Mouse (Mus musculus): ENCODE data around the gene Ttc7. TPM values are rescaled to one million over a fixed set of nuclear protein-coding genes. Genes with fewer than 3 reads are reported as not detected.
A peak's percentile ranks its signal among the peaks of the same experiment; 100 is the strongest.

The Ttc7 gene
- polyA plus RNA-seq, 1 experiment = 6.3 TPM

DNA sequence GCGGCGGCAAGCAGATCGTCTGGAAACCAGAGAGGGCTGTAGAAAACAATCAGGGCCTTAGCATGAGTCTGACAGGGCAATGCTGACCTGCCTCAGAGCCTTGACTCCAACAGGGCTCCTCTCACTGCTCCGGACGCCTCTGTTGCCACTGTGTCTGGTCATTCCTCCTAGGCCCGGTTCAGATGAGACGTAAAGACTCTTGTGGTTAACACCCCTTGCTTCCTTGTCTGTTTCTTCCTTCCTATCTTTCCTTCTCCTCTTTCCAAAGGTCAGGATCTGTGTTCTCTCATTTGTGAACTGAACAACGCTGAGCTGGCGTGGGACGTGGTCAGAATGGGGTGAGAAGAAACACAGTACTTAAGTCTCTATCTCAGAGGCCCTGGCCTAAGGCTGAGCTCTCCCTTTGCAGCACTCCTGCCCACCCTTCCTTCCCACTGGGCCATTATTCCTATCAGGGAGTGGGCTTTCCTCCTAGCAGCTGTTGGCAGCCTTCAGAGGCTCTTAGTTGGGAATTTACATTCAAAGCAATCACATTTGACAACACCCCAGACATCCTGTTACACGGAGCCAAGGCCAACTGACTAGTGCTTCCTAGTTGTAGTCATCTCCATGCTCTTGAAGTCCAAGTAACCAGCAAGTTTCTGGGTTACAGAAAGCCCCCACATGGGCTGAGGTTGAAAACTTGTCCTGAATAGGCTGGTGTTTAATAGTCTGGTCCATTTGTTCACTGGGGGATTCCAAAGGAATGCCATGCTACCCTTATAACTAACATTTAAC lies 18.4 kb upstream of the Ttc7 start:
- H3K27me3 ChIP-seq (ENCODE audit: control insufficient read depth, insufficient read depth, low read length) = no peaks in the 10 kb centered on the region
- 92% methylated on average over 11 of the region's 11 CpGs for WGBS
- H3K4me3 ChIP-seq (replicated peaks; ENCODE audit: insufficient read depth, low read depth, low read length) = no peak overlapping the region
- TF ChIP-seq CTCF (IDR thresholded peaks at IDR 0.05; ENCODE audit: borderline replicate concordance, insufficient read depth, low read depth, low read length) (no peak), POLR2A (IDR thresholded peaks at IDR 0.05; ENCODE audit: borderline replicate concordance, insufficient read depth, low read length) (no peak)
- H3K4me1 ChIP-seq (ENCODE audit: control insufficient read depth, insufficient read depth, low read length) = 0 out of 2 replicates have a peak, but pooled peaks cover 7% of the 10 kb centered on the region
- no peak for DNase-seq
- H3K27ac ChIP-seq (ENCODE audit: insufficient read depth, low read length) = no peak overlapping the region

DNA sequence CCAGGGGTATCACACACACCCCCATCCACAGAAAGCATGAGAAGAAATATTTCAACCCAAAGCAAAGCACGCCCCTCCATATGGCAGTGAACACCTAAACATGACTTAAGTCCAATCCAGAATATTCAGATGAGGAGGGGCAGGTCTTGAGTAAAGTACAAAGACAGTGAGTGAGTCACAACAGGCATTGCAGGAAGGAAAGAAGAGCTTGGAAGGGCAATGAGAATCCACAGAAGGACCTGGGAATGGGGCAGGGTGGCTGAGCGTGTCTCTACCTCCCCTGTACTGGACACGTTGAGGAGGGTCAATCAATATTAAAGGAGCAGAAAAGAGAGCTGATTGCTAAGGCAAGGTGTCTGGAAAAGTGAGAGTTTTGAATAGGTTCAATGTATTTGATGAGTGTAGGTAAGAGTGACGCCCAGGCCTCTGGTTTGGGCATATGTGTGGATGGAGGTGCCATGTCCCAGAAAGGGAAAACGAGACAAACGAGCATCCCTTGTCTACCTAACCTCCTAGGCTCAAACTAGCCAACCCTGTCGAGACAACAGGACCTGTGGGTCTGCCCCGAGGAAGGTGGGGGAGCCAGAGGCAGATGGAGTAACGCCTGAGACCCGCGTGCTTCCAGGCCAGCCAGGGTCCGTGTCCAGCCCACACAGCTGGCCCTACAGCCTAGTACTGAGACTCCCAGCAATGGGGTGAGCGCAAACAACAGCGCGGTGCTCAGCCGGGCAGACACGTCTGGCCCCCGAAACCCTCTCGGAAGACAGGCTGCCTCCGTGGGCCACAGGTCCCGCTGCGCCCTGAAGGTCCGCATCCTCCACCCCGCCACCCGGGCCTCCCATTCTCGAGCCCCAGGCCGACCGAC lies 17.5 kb upstream of the Ttc7 start:
- Histone ChIP-seq H3K27ac (ENCODE audit: insufficient read depth, low read length) (peak overlapping the region; percentile 2; the same call in 1 of the 2 replicates), H3K4me3 (replicated peaks; ENCODE audit: insufficient read depth, low read depth, low read length) (peak overlapping the region; percentile 67), H3K4me1 (ENCODE audit: control insufficient read depth, insufficient read depth, low read length) (0 out of 2 replicates have a peak, but pooled peaks cover 7% of the 10 kb centered on the region), H3K27me3 (ENCODE audit: control insufficient read depth, insufficient read depth, low read length) (no peaks in the 10 kb centered on the region)
- 8% methylated on average over 28 of the region's 28 CpGs for WGBS
- peak in 1 of 2 experiments; percentile 19 for DNase-seq
- TF ChIP-seq CTCF (IDR thresholded peaks at IDR 0.05; ENCODE audit: borderline replicate concordance, insufficient read depth, low read depth, low read length) (no peak), POLR2A (IDR thresholded peaks at IDR 0.05; ENCODE audit: borderline replicate concordance, insufficient read depth, low read length) (no peak)

GRCm38 (mm10) chr17:87265792-87266186 lies 16.9 kb upstream of the Ttc7 start, which contains the start of gene Mcfd2:
Gene Mcfd2, minus strand, starts transcription at chr17:87265935.
- Histone ChIP-seq H3K27ac (ENCODE audit: insufficient read depth, low read length) (peak within 1 kb of the TSS; percentile 2; the same call in 1 of the 2 replicates), H3K4me1 (ENCODE audit: control insufficient read depth, insufficient read depth, low read length) (0 out of 2 replicates have a peak, but pooled peaks cover 7% of the 10 kb centered on the region), H3K27me3 (ENCODE audit: control insufficient read depth, insufficient read depth, low read length) (no peaks in the 10 kb centered on the region), H3K4me3 (replicated peaks; ENCODE audit: insufficient read depth, low read depth, low read length) (peak within 1 kb of the TSS; percentile 67)
- TF ChIP-seq CTCF (IDR thresholded peaks at IDR 0.05; ENCODE audit: borderline replicate concordance, insufficient read depth, low read depth, low read length) = no peak
- TF ChIP-seq POLR2A (IDR thresholded peaks at IDR 0.05; ENCODE audit: borderline replicate concordance, insufficient read depth, low read length) = peak; percentile 62; the same call in 1 of the 2 replicates
- DNase-seq = peak; percentile 85 to 88
- WGBS = 0% methylated on average over 41 of the region's 41 CpGs

GRCm38 (mm10) chr17:87269454-87269853 lies 13.2 kb upstream of the Ttc7 start:
- no peak for DNase-seq
- Histone ChIP-seq H3K4me1 (ENCODE audit: control insufficient read depth, insufficient read depth, low read length) (no peaks in the 10 kb centered on the region), H3K4me3 (replicated peaks; ENCODE audit: insufficient read depth, low read depth, low read length) (no peak overlapping the region), H3K27ac (ENCODE audit: insufficient read depth, low read length) (no peak overlapping the region), H3K27me3 (ENCODE audit: control insufficient read depth, insufficient read depth, low read length) (no peaks in the 10 kb centered on the region)
- 20% methylated on average over 6 of the region's 6 CpGs for WGBS
- TF ChIP-seq CTCF (IDR thresholded peaks at IDR 0.05; ENCODE audit: borderline replicate concordance, insufficient read depth, low read depth, low read length) (no peak), POLR2A (IDR thresholded peaks at IDR 0.05; ENCODE audit: borderline replicate concordance, insufficient read depth, low read length) (no peak)

DNA sequence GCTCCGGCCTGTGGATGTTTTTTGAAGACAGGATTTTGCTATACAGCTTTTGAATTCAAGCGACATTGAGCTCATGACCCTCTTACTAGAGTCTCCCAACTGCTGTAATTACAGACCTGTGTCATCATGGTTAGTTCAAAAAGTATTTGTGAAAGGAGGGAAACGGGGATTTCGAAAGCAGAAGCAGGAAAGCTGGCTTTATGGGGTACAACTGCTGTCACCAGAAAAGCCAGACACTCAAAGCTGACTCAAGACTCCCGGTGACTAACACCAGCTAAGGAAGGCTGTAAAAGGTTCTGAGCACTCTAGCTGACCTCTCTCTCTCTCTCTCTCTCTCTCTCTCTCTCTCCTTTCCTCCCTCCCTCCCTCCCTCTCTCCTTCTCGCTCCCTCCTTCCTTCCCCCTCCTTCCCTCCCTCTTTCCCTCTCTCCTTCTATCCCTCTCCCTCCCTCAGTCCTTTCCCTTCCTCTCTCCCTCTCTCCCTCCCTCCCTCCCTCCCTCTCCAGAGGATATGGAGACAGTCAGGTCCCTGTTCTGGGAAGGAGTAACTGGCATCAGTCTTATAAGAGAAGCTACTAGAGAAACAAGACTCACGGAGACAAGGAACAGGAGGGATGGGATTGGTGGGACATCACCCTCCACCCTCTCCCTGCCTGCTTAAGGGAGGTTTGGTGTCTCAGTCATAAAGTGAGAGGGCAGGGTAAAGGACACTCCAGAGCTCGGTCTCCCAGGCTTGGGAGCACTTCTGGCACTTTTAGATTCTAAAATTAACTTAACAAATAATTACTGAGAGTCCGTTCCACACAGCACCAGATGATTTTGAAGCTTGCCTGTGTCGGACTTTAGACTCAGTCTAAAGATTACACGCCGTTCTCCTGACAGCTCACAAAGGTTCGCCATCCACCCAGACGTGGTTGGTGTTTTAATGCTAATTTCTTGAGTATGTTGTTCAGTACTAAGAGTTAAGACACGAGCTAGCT lies 7.0 kb upstream of the Ttc7 start:
- Histone ChIP-seq H3K4me3 (replicated peaks; ENCODE audit: insufficient read depth, low read depth, low read length) (no peak overlapping the region), H3K4me1 (ENCODE audit: control insufficient read depth, insufficient read depth, low read length) (no peaks in the 10 kb centered on the region), H3K27me3 (ENCODE audit: control insufficient read depth, insufficient read depth, low read length) (no peaks in the 10 kb centered on the region), H3K27ac (ENCODE audit: insufficient read depth, low read length) (no peak overlapping the region)
- WGBS = 61% methylated on average over 15 of the region's 15 CpGs
- TF ChIP-seq CTCF (IDR thresholded peaks at IDR 0.05; ENCODE audit: borderline replicate concordance, insufficient read depth, low read depth, low read length) = no peak
- TF ChIP-seq POLR2A (IDR thresholded peaks at IDR 0.05; ENCODE audit: borderline replicate concordance, insufficient read depth, low read length) = no peak
- DNase-seq = no peak

GRCm38 (mm10) chr17:87282007-87282705 lies 530 bp upstream of the Ttc7 start:
- Histone ChIP-seq H3K4me1 (ENCODE audit: control insufficient read depth, insufficient read depth, low read length) (no peaks in the 10 kb centered on the region; the same call in 1 of the 2 replicates), H3K4me3 (replicated peaks; ENCODE audit: insufficient read depth, low read depth, low read length) (peak overlapping the region; percentile 49), H3K27me3 (ENCODE audit: control insufficient read depth, insufficient read depth, low read length) (no peaks in the 10 kb centered on the region), H3K27ac (ENCODE audit: insufficient read depth, low read length) (no peak overlapping the region)
- 1% methylated on average over 44 of the region's 44 CpGs for WGBS
- no peak for TF ChIP-seq CTCF (IDR thresholded peaks at IDR 0.05; ENCODE audit: borderline replicate concordance, insufficient read depth, low read depth, low read length)
- TF ChIP-seq POLR2A (IDR thresholded peaks at IDR 0.05; ENCODE audit: borderline replicate concordance, insufficient read depth, low read length) = no peak
- peak; percentile 51 to 53 for DNase-seq

Data from cerebellum, adult 2 months (tissue).